Mouse (Mus musculus) mouse trophoblast stem cell (cell line): ENCODE data around the gene Tnn.

Experiments used
- in situ Hi-C, 2 experiments: fragments of 300-500 bp; cut with MseI, MboI; formaldehyde crosslinking; loops; 2 replicates in 1 of 2; 3 replicates in 1 of 2; pipeline ENCODE4 v1.15.1; 2025

Gene Tnn

DNA sequence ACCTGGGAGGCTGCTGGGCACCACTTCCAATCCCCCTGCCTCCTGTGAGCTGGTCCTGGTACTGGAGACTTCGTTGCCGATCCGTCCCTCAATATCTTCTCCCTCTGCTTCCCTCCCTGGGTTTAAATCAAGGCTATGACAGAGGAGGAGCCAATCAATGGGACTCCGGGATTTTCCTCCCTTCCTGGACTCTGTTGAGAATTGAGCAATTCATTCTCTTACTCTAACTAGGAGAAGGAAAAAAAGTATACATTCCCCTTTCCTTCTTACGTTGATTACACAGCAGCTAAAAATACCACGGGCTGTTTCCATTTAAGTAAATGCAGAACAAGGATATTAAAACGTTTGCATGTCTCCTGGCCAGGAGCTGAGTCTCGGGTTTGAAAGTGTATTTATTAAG is at the start of gene Tnn:
Gene Tnn, minus strand, starts transcription at position 101 of the 400 bp plus-strand sequence.
- in situ Hi-C loops, result no loop called here

- in situ Hi-C loops, result no loop called here
These were observed 41.9 kb upstream of the Tnn start for GRCm38 (mm10) chr1:160195337-160195663.

- in situ Hi-C loops, result no loop called here
These were observed 41.4 kb upstream of the Tnn start, which contains the start of gene Mrps14 for GRCm38 (mm10) chr1:160194529-160195336. Gene Mrps14, plus strand, starts transcription at chr1:160195215.

DNA sequence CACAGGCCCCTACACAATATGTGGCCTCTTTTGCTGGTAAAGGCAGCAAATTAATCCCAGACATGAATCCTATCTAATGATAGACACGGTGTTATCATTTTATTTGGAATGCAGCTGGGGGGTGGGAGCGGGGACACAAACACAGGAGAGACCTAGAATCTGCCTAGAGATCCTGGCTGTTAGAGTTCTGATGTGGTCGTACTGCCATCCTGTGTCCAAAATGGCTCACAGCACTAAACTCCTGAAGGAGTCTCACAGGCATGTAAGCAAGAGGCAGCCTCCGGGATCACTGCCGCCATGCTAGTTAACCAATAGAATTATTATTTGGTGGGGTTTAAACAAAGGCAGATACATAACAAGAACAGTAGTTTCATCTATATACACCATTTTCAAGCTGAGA is 31.1 kb upstream of the Tnn start:
- in situ Hi-C loops, result no loop called here

- in situ Hi-C loops, result no loop called here
These were observed 27.8 kb upstream of the Tnn start for GRCm38 (mm10) chr1:160181216-160181615.

DNA sequence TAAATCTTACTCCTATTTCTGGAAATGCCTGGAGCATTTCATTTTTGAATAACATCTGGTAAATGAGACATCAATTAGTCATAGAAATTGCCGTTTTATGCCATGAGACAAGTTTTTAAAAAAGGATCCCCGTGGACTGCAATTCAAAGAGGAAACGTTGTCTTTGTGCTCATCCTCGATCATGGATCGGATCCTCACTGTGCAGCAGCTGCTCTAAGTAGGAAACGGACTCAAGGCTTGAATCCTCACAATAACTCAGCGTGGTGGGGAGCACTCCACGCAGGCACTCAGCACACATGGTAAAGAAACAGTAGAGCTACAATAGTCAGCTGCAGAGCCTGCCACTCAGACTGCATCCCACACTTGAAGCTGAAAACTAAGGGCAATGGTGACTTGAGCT is 23.5 kb upstream of the Tnn start:
- in situ Hi-C loops, result no loop called here

GRCm38 (mm10) chr1:160166600-160166999 is 13.2 kb upstream of the Tnn start:
- in situ Hi-C loops, result no loop called here

DNA sequence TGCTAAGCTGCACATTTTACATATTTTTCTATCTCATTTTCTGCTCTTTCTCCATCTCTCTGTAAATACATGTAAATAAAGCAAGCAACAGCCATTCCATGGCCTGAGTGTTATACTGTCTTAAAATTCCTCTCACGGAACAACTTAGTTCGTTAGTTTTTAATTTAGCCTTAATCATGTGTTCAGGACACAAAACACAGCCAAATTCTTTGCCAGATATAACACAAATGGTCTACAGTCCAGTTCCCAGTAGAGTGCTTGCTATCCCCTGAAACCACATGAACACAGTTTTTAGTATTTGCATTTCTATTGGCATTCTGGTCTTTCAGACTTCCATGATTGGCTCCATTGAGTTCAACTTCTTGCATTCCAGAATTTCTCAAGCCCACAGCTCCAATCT is 4.8 kb upstream of the Tnn start:
- in situ Hi-C loops, result no loop called here

- in situ Hi-C loops, result no loop called here
These were observed 2.7 kb downstream of the Tnn start for GRCm38 (mm10) chr1:160150726-160151125.

DNA sequence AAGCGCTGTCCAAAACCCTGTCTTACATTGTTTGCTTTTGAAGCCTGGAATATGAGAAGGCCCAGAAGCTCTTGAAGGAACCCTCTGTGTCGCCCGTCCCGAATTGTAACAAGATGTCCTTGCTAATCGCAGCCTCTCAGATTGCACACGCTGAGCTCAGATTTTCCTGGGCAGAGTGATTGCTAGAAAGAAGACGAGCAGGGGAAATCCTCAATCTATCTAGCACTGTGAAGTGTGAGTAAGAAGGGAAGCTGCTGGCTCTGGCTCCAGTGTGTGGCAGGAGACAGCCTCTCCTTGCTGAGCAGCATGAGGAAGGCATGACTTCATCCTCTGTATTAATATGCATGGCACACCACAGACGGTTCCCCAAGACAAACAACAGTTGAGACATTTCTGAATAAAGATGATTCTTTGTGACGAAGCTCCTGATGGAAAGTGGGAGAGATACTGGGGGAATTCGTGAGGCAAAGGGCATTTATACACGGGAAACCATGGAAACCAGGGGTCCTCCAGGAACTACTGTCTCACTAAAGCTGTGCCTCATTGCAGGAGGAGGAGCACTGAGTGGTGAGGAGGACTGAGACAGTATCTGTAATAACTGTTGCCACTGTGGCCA is 4.0 kb downstream of the Tnn start:
- in situ Hi-C loops, result no loop called here

GRCm38 (mm10) chr1:160147274-160147673 is 6.1 kb downstream of the Tnn start:
- in situ Hi-C loops, result no loop called here

- in situ Hi-C loops, result no loop called here
These were observed 7.8 kb downstream of the Tnn start for GRCm38 (mm10) chr1:160145606-160146005.

- in situ Hi-C loops, result no loop called here
These were observed 9.0 kb downstream of the Tnn start for GRCm38 (mm10) chr1:160144343-160144742.

DNA sequence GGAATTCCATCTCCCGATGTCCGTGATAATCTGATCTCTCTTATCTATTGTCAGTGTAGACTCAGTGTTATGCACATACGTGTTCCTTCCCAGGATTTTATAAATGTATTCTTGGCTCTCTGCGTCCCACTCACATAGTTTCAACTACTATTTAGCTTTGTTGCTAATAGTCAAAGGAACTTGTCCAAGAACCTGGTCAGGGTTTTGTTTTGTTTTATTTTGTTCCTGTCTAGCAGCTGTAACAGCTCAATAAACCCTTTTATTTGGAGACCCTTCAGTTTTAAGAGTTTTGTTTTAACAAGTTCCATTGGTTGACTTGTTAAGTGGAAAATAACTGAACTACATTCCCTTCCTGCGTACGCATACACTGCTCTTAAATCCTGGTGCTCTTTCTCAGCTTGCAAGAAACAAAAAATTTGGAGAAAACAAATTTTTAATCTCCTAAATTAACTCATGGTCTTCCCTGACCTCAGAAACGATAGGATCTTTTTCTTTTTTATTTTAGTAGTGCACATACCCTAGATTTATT is 17.0 kb downstream of the Tnn start:
- in situ Hi-C loops, result no loop called here

GRCm38 (mm10) chr1:160133464-160134079 is 19.8 kb downstream of the Tnn start:
- in situ Hi-C loops, result no loop called here

- in situ Hi-C loops, result no loop called here
These were observed 29.4 kb downstream of the Tnn start for GRCm38 (mm10) chr1:160123957-160124356.

DNA sequence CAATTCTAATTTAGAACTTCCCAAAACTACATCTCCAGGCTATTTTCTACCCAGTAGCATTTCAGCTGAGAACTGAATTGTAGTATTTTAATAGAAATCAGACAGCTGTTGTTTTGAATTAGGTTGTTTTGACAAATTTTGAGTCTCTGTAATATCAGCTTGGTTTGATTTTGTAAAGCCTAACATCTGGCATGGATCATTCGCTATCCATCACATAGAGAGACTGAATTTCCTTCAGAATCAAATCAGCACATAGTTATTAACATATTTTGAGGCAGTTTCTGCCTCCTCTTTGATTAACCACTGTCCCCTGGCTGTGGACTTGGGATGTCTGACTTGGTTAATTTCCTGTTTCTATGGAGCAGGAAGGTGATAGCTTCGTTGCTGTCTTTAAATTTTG is 44.8 kb downstream of the Tnn start:
- in situ Hi-C loops, result no loop called here

DNA sequence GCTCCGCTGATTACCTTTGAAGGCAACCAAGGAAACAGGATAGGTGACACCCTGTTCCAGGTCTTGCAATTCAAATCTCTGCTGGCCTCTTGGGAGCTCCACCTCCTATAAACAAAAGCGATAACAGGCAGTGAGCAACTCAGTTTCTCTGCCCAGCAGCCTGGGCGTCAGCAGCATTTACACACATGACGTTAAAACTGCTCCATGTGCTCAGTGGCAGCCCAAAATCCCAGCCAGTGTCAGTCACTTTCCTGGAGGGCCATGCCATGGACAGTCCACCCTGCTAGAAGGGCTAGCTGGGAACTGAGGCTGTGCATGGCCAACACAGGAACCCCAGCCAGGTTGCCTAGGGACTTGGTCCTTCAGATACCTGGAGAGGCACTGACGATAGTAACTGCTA is 48.0 kb downstream of the Tnn start:
- in situ Hi-C loops, result no loop called here

DNA sequence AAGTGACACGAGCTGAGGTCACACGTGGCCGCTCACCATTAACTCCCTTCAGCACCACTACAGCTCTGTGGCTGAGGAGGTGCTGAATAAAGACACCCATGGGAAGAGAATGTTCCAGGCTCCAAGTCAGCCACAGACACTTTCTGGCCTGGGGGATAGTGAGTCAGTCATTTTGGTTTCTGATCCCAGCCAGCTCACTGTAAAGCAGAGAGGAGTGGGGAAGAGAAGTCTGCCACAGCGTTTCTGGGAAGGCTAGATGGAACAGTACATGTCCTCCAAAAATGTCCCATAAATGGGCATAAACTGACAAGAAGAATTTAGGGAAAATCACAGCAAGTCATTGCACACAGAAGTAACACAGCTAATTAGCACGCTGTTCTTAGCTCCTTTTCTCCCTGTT is 52.4 kb downstream of the Tnn start:
- in situ Hi-C loops, result no loop called here

- in situ Hi-C loops, result no loop called here
These were observed 53.6 kb downstream of the Tnn start for GRCm38 (mm10) chr1:160099659-160100302.

DNA sequence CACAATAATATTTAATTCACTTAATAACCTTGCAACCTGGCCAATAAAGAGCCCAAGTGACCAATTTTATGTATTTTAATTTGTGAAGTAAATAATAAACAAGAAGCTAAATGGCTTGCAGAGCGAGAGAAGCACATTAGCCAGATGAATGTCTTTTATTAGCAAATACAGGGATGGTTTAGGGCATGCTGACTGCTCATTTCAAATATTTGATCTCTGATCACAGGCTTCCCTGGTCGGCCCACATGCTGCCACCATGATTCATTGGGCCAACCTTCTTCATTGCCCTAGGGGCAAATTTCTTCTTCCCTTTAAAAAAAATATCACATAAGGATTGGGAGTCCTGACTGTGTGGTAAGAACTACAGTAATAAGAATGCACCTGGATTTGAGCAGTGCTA is 66.7 kb downstream of the Tnn start:
- in situ Hi-C loops, result no loop called here

DNA sequence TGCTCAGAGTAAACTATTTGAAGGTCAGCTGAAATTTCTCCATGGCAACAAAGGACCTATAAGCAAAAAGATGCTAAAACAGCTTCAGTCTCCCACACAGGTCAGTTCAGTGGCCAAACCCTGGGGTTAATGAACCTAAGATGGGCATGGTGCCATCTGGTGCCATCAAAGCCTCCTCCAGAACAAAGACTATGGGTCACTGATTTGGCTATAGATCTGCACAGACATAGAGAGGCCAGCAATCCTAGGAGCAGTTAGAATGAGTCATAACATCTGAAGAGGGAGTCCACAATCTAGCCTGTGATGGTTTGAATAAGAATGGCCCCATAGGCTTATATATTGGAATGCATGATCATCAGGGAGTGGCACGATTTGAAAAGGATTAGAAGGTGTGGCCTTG is 69.1 kb downstream of the Tnn start:
- in situ Hi-C loops, result no loop called here
